Mouse (Mus musculus) heart, embryonic 16.5 days (tissue): ENCODE results near the gene Itpkc. TPM values are rescaled to one million over a fixed set of nuclear protein-coding genes. Genes with fewer than 3 reads are reported as not detected.

Source experiments
- ATAC-seq: fragments of 200-750 bp; cut with Nextera tagmentation; replicated peaks from 2 replicates; pipeline ENCODE4 v1.8.0; 2017; ENCODE audit warnings: moderate number of reproducible peaks; ENCODE audit not compliant: insufficient read depth, low FRiP score; ENCODE audit errors: extremely low read depth
- H3K27ac ChIP-seq: fragments of 300-500 bp; sonication (generic); 2 replicates; pipeline ENCODE4 v1.5.1; 2014; ENCODE audit warnings: mild to moderate bottlenecking, low read length, control low read depth, moderate library complexity
- H3K27me3 ChIP-seq: fragments of 300-500 bp; sonication (generic); 2 replicates; pipeline ENCODE4 v1.6.1; 2014; ENCODE audit warnings: low read length, mixed read lengths; ENCODE audit not compliant: control insufficient read depth, insufficient read depth
- H3K36me3 ChIP-seq: fragments of 300-500 bp; sonication (generic); 2 replicates; pipeline ENCODE4 v1.6.1; 2014; ENCODE audit not compliant: control insufficient read depth, insufficient read depth
- H3K4me1 ChIP-seq: fragments of 300-500 bp; sonication (generic); 2 replicates; pipeline ENCODE4 v1.6.1; 2014; ENCODE audit warnings: low read length, mixed read lengths; ENCODE audit not compliant: control insufficient read depth, insufficient read depth
- H3K4me2 ChIP-seq: fragments of 300-500 bp; sonication (generic); 2 replicates; pipeline ENCODE4 v1.6.1; 2014; ENCODE audit warnings: low read depth, mild to moderate bottlenecking, control low read depth, low read length
- H3K4me3 ChIP-seq: fragments of 300-500 bp; sonication (generic); 2 replicates; pipeline ENCODE4 v1.5.1; 2014; ENCODE audit warnings: mild to moderate bottlenecking, control low read depth, low read length
- H3K9ac ChIP-seq: fragments of 300-500 bp; sonication (generic); 2 replicates; pipeline ENCODE4 v1.6.1; 2014; ENCODE audit warnings: low read length, control low read depth
- H3K9me3 ChIP-seq: fragments of 300-500 bp; sonication (generic); replicated peaks from 2 replicates; pipeline ENCODE4 v1.6.1; 2016; ENCODE audit warnings: low read length; ENCODE audit not compliant: control insufficient read depth
- whole genome bisulfite sequencing: fragments of 180-500 bp; shearing (Covaris S2); extraction: QIAGEN DNeasy Blood & Tissue Kit; methylation state at CpG from one replicate; pipeline ENCODE4 v1.1.7; 2014; 5-methylcytosine and 5-hydroxymethylcytosine counted together
- polyA plus RNA-seq: library from polyadenylated mRNA; unstranded; fragments of >200 nt; fragmentation: Nextera tagmentation; extraction: Ambion mirVana; gene quantifications from 2 replicates; pipeline ENCODE4 v1.2.1, GENCODE M21; 2015

The Itpkc gene
- polyA plus RNA-seq: 2.5 and 3.4 TPM in 2 replicates

GRCm38 (mm10) chr7:27228281-27228821 lies at the start of gene Itpkc:
Gene Itpkc, minus strand, starts transcription at chr7:27228661.
- Histone ChIP-seq H3K9ac (peak within 1 kb of the TSS; percentile 91), H3K36me3 (no peaks in the 10 kb centered on the region), H3K4me2 (peak within 1 kb of the TSS; percentile 89), H3K4me3 (peak within 1 kb of the TSS; percentile 91), H3K9me3 (no peaks in the 10 kb centered on the region), H3K4me1 (peaks cover 33% of the 10 kb centered on the region), H3K27ac (peak within 1 kb of the TSS; percentile 90), H3K27me3 (no peaks in the 10 kb centered on the region)
- peak; percentile 83 for ATAC-seq
- under 1% methylated on average over 42 of the region's 49 CpGs for WGBS

- H3K27me3 ChIP-seq: no peaks in the 10 kb centered on the region
- 94% methylated on average over 3 of the region's 3 CpGs for WGBS
- no peaks in the 10 kb centered on the region for H3K9me3 ChIP-seq
- no peak overlapping the region for H3K27ac ChIP-seq
- H3K4me2 ChIP-seq: no peak overlapping the region
- H3K36me3 ChIP-seq: peaks cover 18% of the 10 kb centered on the region
- no peak for ATAC-seq
- H3K9ac ChIP-seq: no peak overlapping the region
- no peaks in the 10 kb centered on the region for H3K4me1 ChIP-seq
- no peak overlapping the region for H3K4me3 ChIP-seq
These were observed 48.7 kb upstream of the Itpkc start for GRCm38 (mm10) chr7:27277191-27277590.

- WGBS: 61% methylated on average over 7 of the region's 7 CpGs
- Histone ChIP-seq H3K27ac (no peak overlapping the region), H3K27me3 (no peaks in the 10 kb centered on the region), H3K9me3 (no peaks in the 10 kb centered on the region), H3K36me3 (peaks cover 22% of the 10 kb centered on the region), H3K4me1 (no peaks in the 10 kb centered on the region), H3K4me2 (no peak overlapping the region), H3K4me3 (no peak overlapping the region), H3K9ac (no peak overlapping the region)
- ATAC-seq: no peak
These were observed 47.6 kb upstream of the Itpkc start for GRCm38 (mm10) chr7:27276021-27276420.

GRCm38 (mm10) chr7:27274916-27275315 lies 46.5 kb upstream of the Itpkc start:
- no peak for ATAC-seq
- Histone ChIP-seq H3K9ac (no peak overlapping the region), H3K4me1 (no peaks in the 10 kb centered on the region), H3K4me2 (no peak overlapping the region), H3K36me3 (peaks cover 28% of the 10 kb centered on the region), H3K27me3 (no peaks in the 10 kb centered on the region), H3K9me3 (no peaks in the 10 kb centered on the region), H3K27ac (no peak overlapping the region), H3K4me3 (no peak overlapping the region)
- WGBS: 78% methylated on average over 4 of the region's 4 CpGs

- H3K4me3 ChIP-seq: no peak overlapping the region
- peaks cover 37% of the 10 kb centered on the region for H3K36me3 ChIP-seq
- ATAC-seq: no peak; the same call in 1 of the 2 replicates
- H3K4me1 ChIP-seq: no peaks in the 10 kb centered on the region
- H3K27ac ChIP-seq: no peak overlapping the region
- H3K27me3 ChIP-seq: no peaks in the 10 kb centered on the region
- peak overlapping the region; percentile 36; the same call in 1 of the 2 replicates for H3K4me2 ChIP-seq
- H3K9me3 ChIP-seq: no peaks in the 10 kb centered on the region
- 48% methylated on average over 32 of the region's 32 CpGs for WGBS
- H3K9ac ChIP-seq: no peak overlapping the region
These were observed 45.4 kb upstream of the Itpkc start for GRCm38 (mm10) chr7:27273739-27274351.

GRCm38 (mm10) chr7:27271423-27271822 lies 43.0 kb upstream of the Itpkc start:
- ATAC-seq: no peak
- Histone ChIP-seq H3K4me1 (peaks cover 3% of the 10 kb centered on the region; the same call in 1 of the 2 replicates), H3K27ac (no peak overlapping the region), H3K4me3 (no peak overlapping the region), H3K9ac (no peak overlapping the region), H3K36me3 (peaks cover 27% of the 10 kb centered on the region), H3K9me3 (no peaks in the 10 kb centered on the region), H3K4me2 (no peak overlapping the region), H3K27me3 (no peaks in the 10 kb centered on the region)
- 87% methylated on average over 8 of the region's 8 CpGs for WGBS

GRCm38 (mm10) chr7:27266515-27267128 lies 38.2 kb upstream of the Itpkc start:
- Histone ChIP-seq H3K27ac (no peak overlapping the region), H3K9ac (no peak overlapping the region), H3K27me3 (no peaks in the 10 kb centered on the region), H3K4me1 (peaks cover 3% of the 10 kb centered on the region; the same call in 1 of the 2 replicates), H3K36me3 (peaks cover 30% of the 10 kb centered on the region), H3K4me2 (peak overlapping the region; percentile 14; the same call in 1 of the 2 replicates), H3K4me3 (no peak overlapping the region), H3K9me3 (no peaks in the 10 kb centered on the region)
- WGBS: 51% methylated on average over 20 of the region's 20 CpGs
- ATAC-seq: no peak

- H3K36me3 ChIP-seq: peaks cover 19% of the 10 kb centered on the region; the same call in 1 of the 2 replicates
These were observed 36.3 kb upstream of the Itpkc start for GRCm38 (mm10) chr7:27264761-27265160.

GRCm38 (mm10) chr7:27261888-27262287 lies 33.4 kb upstream of the Itpkc start:
- WGBS: 84% methylated on average over 6 of the region's 6 CpGs
- no peak overlapping the region for H3K4me2 ChIP-seq
- H3K27ac ChIP-seq: no peak overlapping the region
- H3K9ac ChIP-seq: no peak overlapping the region
- no peaks in the 10 kb centered on the region for H3K27me3 ChIP-seq
- peaks cover 15% of the 10 kb centered on the region for H3K4me1 ChIP-seq
- H3K4me3 ChIP-seq: no peak overlapping the region
- no peaks in the 10 kb centered on the region for H3K9me3 ChIP-seq
- H3K36me3 ChIP-seq: peaks cover 3% of the 10 kb centered on the region; the same call in 1 of the 2 replicates
- no peak for ATAC-seq

More at GRCm38 (mm10) chr7:27264761-27265160, 36.3 kb upstream of the Itpkc start:
- 93% methylated on average over 12 of the region's 12 CpGs for WGBS
- no peak for ATAC-seq
- H3K4me2 ChIP-seq: no peak overlapping the region
- H3K4me3 ChIP-seq: no peak overlapping the region
- H3K27ac ChIP-seq: no peak overlapping the region
- H3K4me1 ChIP-seq: peaks cover 3% of the 10 kb centered on the region; the same call in 1 of the 2 replicates
- no peaks in the 10 kb centered on the region for H3K27me3 ChIP-seq
- no peak overlapping the region for H3K9ac ChIP-seq
- H3K9me3 ChIP-seq: no peaks in the 10 kb centered on the region
